Mouse (Mus musculus): ENCODE measurements around the gene 1700080E11Rik. TPM values are rescaled to one million over a fixed set of nuclear protein-coding genes. Genes with fewer than 3 reads are reported as not detected.
"Not testable (repeated sequence)": the region's sequence is repeated elsewhere in the genome, so short reads cannot be mapped to it uniquely, and the experiment has no call there.

The 1700080E11Rik gene
- polyA plus RNA-seq, 1 experiment from 2014 or later: not detected

DNA sequence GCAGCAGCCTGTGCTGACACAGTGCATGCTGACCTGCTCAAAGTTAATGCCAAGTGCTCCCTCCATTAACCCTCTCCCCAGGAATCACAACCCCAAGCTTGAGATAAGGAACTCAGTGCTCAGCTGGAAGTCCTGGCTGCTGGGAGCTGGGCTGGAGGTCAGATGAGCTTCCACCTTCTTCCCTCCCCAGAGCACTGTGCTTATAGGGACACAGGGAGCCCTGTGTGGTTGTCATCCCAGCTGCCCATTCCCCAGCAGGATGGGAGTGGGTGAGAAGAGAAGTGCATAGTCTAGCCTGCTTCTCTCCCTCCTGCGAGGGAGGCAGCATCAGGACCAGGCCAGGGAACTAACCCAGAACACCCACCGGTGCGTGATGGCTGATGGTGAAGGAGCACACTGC, 19.7 kb downstream of the 1700080E11Rik start:
- not testable (repeated sequence) for H3K4me1 ChIP-seq (ENCODE audit: control insufficient read depth, insufficient read depth, low read length); H3K4me3 ChIP-seq (ENCODE audit: low read depth, low read length); H3K4me2 ChIP-seq; H3K27ac ChIP-seq (ENCODE audit: low read depth, low read length); H3K27me3 ChIP-seq (ENCODE audit: control insufficient read depth, insufficient read depth, low read length); H3K9ac ChIP-seq (ENCODE audit: low read depth, low read length); H3K36me3 ChIP-seq (ENCODE audit: control insufficient read depth, insufficient read depth, low read length); ATAC-seq (replicated peaks; ENCODE audit: insufficient number of reproducible peaks, low FRiP score, low TSS enrichment); H3K9me3 ChIP-seq (replicated peaks; ENCODE audit: control insufficient read depth, low read length)
- 55% methylated on average over 3 of the region's 3 CpGs for WGBS (ENCODE audit: insufficient replicate concordance)

- no peak overlapping the region for H3K4me2 ChIP-seq
- H3K36me3 ChIP-seq (ENCODE audit: control insufficient read depth, insufficient read depth, low read length): no peaks in the 10 kb centered on the region
- WGBS (ENCODE audit: insufficient replicate concordance): 89% methylated on average over 5 of the region's 5 CpGs
- no peaks in the 10 kb centered on the region for H3K4me1 ChIP-seq (ENCODE audit: control insufficient read depth, insufficient read depth, low read length)
- ATAC-seq (replicated peaks; ENCODE audit: insufficient number of reproducible peaks, low FRiP score, low TSS enrichment): no peak
- no peak overlapping the region for H3K27ac ChIP-seq (ENCODE audit: low read depth, low read length)
- no peaks in the 10 kb centered on the region for H3K9me3 ChIP-seq (replicated peaks; ENCODE audit: control insufficient read depth, low read length)
- no peak overlapping the region for H3K9ac ChIP-seq (ENCODE audit: low read depth, low read length)
- no peaks in the 10 kb centered on the region for H3K27me3 ChIP-seq (ENCODE audit: control insufficient read depth, insufficient read depth, low read length)
- no peak overlapping the region for H3K4me3 ChIP-seq (ENCODE audit: low read depth, low read length)
Measured at GRCm38 (mm10) chr9:105103893-105104292, 41.0 kb downstream of the 1700080E11Rik start.

DNA sequence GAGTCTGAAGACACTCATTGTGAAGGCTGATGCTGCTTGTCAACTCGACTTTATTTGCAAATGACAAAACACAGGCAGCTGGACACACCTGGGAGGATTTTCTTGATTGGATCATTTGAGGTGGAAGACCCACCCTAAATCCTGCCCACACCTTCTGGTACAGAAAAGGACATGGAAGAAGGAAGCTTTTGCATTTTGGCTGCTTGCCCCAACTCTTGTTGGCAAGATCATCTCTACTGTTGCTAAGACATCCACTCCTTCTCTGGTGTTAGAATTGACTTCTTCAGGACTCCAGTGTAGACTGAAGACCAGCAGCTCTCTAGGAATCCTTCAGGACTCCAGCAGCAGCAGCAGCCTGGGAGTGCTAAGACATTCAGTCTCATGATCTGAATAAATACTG, 43.0 kb downstream of the 1700080E11Rik start:
- H3K4me2 ChIP-seq: no peak overlapping the region
- H3K9ac ChIP-seq (ENCODE audit: low read depth, low read length): no peak overlapping the region
- no peaks in the 10 kb centered on the region for H3K9me3 ChIP-seq (replicated peaks; ENCODE audit: control insufficient read depth, low read length)
- H3K27me3 ChIP-seq (ENCODE audit: control insufficient read depth, insufficient read depth, low read length): no peaks in the 10 kb centered on the region
- H3K27ac ChIP-seq (ENCODE audit: low read depth, low read length): no peak overlapping the region
- no peak for ATAC-seq (replicated peaks; ENCODE audit: insufficient number of reproducible peaks, low FRiP score, low TSS enrichment)
- WGBS (ENCODE audit: insufficient replicate concordance): 48% methylated on average over 1 of the region's 1 CpGs
- H3K4me3 ChIP-seq (ENCODE audit: low read depth, low read length): no peak overlapping the region
- no peaks in the 10 kb centered on the region for H3K36me3 ChIP-seq (ENCODE audit: control insufficient read depth, insufficient read depth, low read length)
- H3K4me1 ChIP-seq (ENCODE audit: control insufficient read depth, insufficient read depth, low read length): no peaks in the 10 kb centered on the region

- Histone ChIP-seq H3K27me3 (ENCODE audit: control insufficient read depth, insufficient read depth, low read length) (no peaks in the 10 kb centered on the region), H3K4me3 (ENCODE audit: low read depth, low read length) (no peak overlapping the region), H3K9ac (ENCODE audit: low read depth, low read length) (no peak overlapping the region), H3K4me2 (no peak overlapping the region), H3K4me1 (ENCODE audit: control insufficient read depth, insufficient read depth, low read length) (no peaks in the 10 kb centered on the region), H3K9me3 (replicated peaks; ENCODE audit: control insufficient read depth, low read length) (no peaks in the 10 kb centered on the region), H3K36me3 (ENCODE audit: control insufficient read depth, insufficient read depth, low read length) (no peaks in the 10 kb centered on the region), H3K27ac (ENCODE audit: low read depth, low read length) (no peak overlapping the region)
- no peak for ATAC-seq (replicated peaks; ENCODE audit: insufficient number of reproducible peaks, low FRiP score, low TSS enrichment)
- 60% methylated on average over 15 of the region's 15 CpGs for WGBS (ENCODE audit: insufficient replicate concordance)
Measured at GRCm38 (mm10) chr9:105100807-105101570, 43.9 kb downstream of the 1700080E11Rik start.

Other genes starting within 250 kb of the 1700080E11Rik start
- gene Mrpl3, start 91.9 kb downstream of the 1700080E11Rik start, polyA plus RNA-seq (2014; fragmentation: Nextera tagmentation; extraction: Ambion mirVana): 117 and 122 TPM in 2 replicates
- 9.6 and 9.7 TPM in 2 replicates for gene Nudt16, start 13.3 kb downstream of the 1700080E11Rik start, polyA plus RNA-seq (2014; fragmentation: Nextera tagmentation; extraction: Ambion mirVana)